ENCODE assay signal across 8 mouse cellular contexts in genomic region chr19:8817001-8817400, GRCm38 (mm10). TPM values are rescaled to one million over a fixed set of nuclear protein-coding genes. Genes with fewer than 3 reads are reported as not detected.
DNase-seq lines count a peak whose midpoint lies in the region; ATAC-seq lines count a peak whose summit lies in the region.
"Had no signal": no experiment of that assay in that cellular context is flagged by ENCODE, and none has a peak within 500 bp of the region (broad histone marks: within the 10 kb centered on the region; RNA-seq: fewer than 3 reads in every experiment).

No protein-coding gene starts in this region.

- 0 out of 2 replicates have a peak overlapping the region, but pooled peaks have one; percentile 33 for H3K9ac ChIP-seq in forebrain, embryonic 16.5 days (replicated peaks; ENCODE audit: low read depth, low read length)
- 0 out of 2 replicates have a peak overlapping the region, but pooled peaks have one; percentile 1 for H3K9ac ChIP-seq in liver, embryonic 15.5 days

- no peak overlapping the region for H3K27ac ChIP-seq in forebrain, embryonic 16.5 days (ENCODE audit: low read length)
- no peak overlapping the region for H3K27ac ChIP-seq in liver, embryonic 15.5 days (replicated peaks)

- peak overlapping the region; percentile 56 for H3K4me3 ChIP-seq in megakaryocyte, embryonic 14.5 days (replicated peaks)
- no peak overlapping the region for H3K4me3 ChIP-seq in forebrain, embryonic 16.5 days (replicated peaks; ENCODE audit: low read length)
- H3K4me3 ChIP-seq in liver, embryonic 15.5 days (replicated peaks): peak overlapping the region; percentile 14

- ATAC-seq in megakaryocyte, adult 5-6 weeks (ENCODE audit: poor library complexity, severe bottlenecking): no peak
- ATAC-seq in forebrain, embryonic 16.5 days: no peak
- no peak for ATAC-seq in liver, embryonic 15.5 days (ENCODE audit: insufficient read depth)

- H3K27me3 ChIP-seq in megakaryocyte, embryonic 14.5 days (replicated peaks): no peaks in the 10 kb centered on the region
- H3K27me3 ChIP-seq in forebrain, embryonic 16.5 days (replicated peaks; ENCODE audit: control insufficient read depth, insufficient read depth, low read length): no peaks in the 10 kb centered on the region
- H3K27me3 ChIP-seq in liver, embryonic 15.5 days: no peaks in the 10 kb centered on the region

- H3K4me2 ChIP-seq in forebrain, embryonic 16.5 days (ENCODE audit: low read length): peak overlapping the region; percentile 12
- H3K4me2 ChIP-seq in liver, embryonic 15.5 days: peak overlapping the region; percentile 86

- H3K4me1 ChIP-seq in megakaryocyte, embryonic 14.5 days: peaks cover 42% of the 10 kb centered on the region
- H3K4me1 ChIP-seq in forebrain, embryonic 16.5 days (replicated peaks; ENCODE audit: control insufficient read depth, insufficient read depth, low read length): peaks cover 36% of the 10 kb centered on the region
- H3K4me1 ChIP-seq in liver, embryonic 15.5 days (replicated peaks): peaks cover 28% of the 10 kb centered on the region

- no peak for DNase-seq in urinary bladder, postnatal 36 days (ENCODE audit: low spot score in 2 of 2)
- DNase-seq in frontal cortex, postnatal 14 days (ENCODE audit: low spot score in 2 of 2): no peak
- no peak for DNase-seq in frontal cortex, postnatal 36 days (ENCODE audit: low spot score in 2 of 2)
- DNase-seq: cerebellum, adult 11-12 months had no signal

- 63% methylated on average over 3 of the region's 3 CpGs for WGBS in forebrain, embryonic 16.5 days
- 73% methylated on average over 3 of the region's 3 CpGs for WGBS in liver, embryonic 15.5 days (ENCODE audit: insufficient replicate concordance)

- H3K9me3 ChIP-seq in megakaryocyte, embryonic 14.5 days: no peaks in the 10 kb centered on the region
- no peaks in the 10 kb centered on the region for H3K9me3 ChIP-seq in forebrain, embryonic 16.5 days (ENCODE audit: control insufficient read depth, low read length)
- no peaks in the 10 kb centered on the region for H3K9me3 ChIP-seq in liver, embryonic 15.5 days (replicated peaks)

- H3K36me3 ChIP-seq in megakaryocyte, embryonic 14.5 days (replicated peaks; ENCODE audit: low read length): peaks cover 53% of the 10 kb centered on the region
- no peaks in the 10 kb centered on the region for H3K36me3 ChIP-seq in forebrain, embryonic 16.5 days (ENCODE audit: control insufficient read depth, insufficient read depth)
- peaks cover 52% of the 10 kb centered on the region for H3K36me3 ChIP-seq in liver, embryonic 15.5 days (replicated peaks)

RNA-seq across cellular contexts. Expression of gene Ttc9c, which starts 2.1 kb away (rescaled TPM):
- polyA plus RNA-seq in megakaryocyte, embryonic 14.5 days (2012; ENCODE audit: insufficient read depth, low replicate concordance): 0.51 TPM in 1 of 2 replicates, not detected in the other
- total RNA-seq in megakaryocyte, adult 5-6 weeks (2015): 28.6 and 31.0 TPM in 2 replicates
- total RNA-seq in megakaryocyte, adult 5-6 weeks (2017): 53.6 and 63.7 TPM in 2 replicates
- 71.1 and 72.1 TPM in 2 replicates for polyA plus RNA-seq in forebrain, embryonic 16.5 days (2015; fragmentation: Nextera tagmentation; extraction: Ambion mirVana)
- 22.4 and 22.5 TPM in 2 replicates for polyA plus RNA-seq in liver, embryonic 15.5 days (2015; fragmentation: Nextera tagmentation; extraction: Ambion mirVana)

RNA-seq across cellular contexts. Expression of gene Hnrnpul2, which starts 2.8 kb away (rescaled TPM):
- 13.5 and 54.1 TPM in 2 replicates for polyA plus RNA-seq in megakaryocyte, embryonic 14.5 days (2012; ENCODE audit: insufficient read depth, low replicate concordance)
- 52.3 and 56.0 TPM in 2 replicates for total RNA-seq in megakaryocyte, adult 5-6 weeks (2015)
- total RNA-seq in megakaryocyte, adult 5-6 weeks (2017): 72.8 and 94.4 TPM in 2 replicates
- 5.1 and 5.5 TPM in 2 replicates for polyA plus RNA-seq in forebrain, embryonic 16.5 days (2015; fragmentation: Nextera tagmentation; extraction: Ambion mirVana)
- polyA plus RNA-seq in liver, embryonic 15.5 days (2015; fragmentation: Nextera tagmentation; extraction: Ambion mirVana): 2.2 and 2.6 TPM in 2 replicates

RNA-seq across cellular contexts. Expression of gene AC129217.1, which starts 12.6 kb away (rescaled TPM):
- 44.9 and 148 TPM in 2 replicates for polyA plus RNA-seq in megakaryocyte, embryonic 14.5 days (2012; ENCODE audit: insufficient read depth, low replicate concordance)
- not detected in 2 replicates for total RNA-seq in megakaryocyte, adult 5-6 weeks (2015)
- total RNA-seq in megakaryocyte, adult 5-6 weeks (2017): 1.8 and 5.9 TPM in 2 replicates
- polyA plus RNA-seq in forebrain, embryonic 16.5 days (2015; fragmentation: Nextera tagmentation; extraction: Ambion mirVana): not detected in 2 replicates
- not detected in 2 replicates for polyA plus RNA-seq in liver, embryonic 15.5 days (2015; fragmentation: Nextera tagmentation; extraction: Ambion mirVana)

RNA-seq across cellular contexts. Expression of gene Zbtb3, which starts 14.6 kb away (rescaled TPM):
- 1.3 and 5.9 TPM in 2 replicates for polyA plus RNA-seq in megakaryocyte, embryonic 14.5 days (2012; ENCODE audit: insufficient read depth, low replicate concordance)
- total RNA-seq in megakaryocyte, adult 5-6 weeks (2015): 0.62 and 2.3 TPM in 2 replicates
- 1.8 and 2.5 TPM in 2 replicates for total RNA-seq in megakaryocyte, adult 5-6 weeks (2017)
- polyA plus RNA-seq in forebrain, embryonic 16.5 days (2015; fragmentation: Nextera tagmentation; extraction: Ambion mirVana): 8.9 and 9.6 TPM in 2 replicates
- polyA plus RNA-seq in liver, embryonic 15.5 days (2015; fragmentation: Nextera tagmentation; extraction: Ambion mirVana): 1.2 and 1.3 TPM in 2 replicates

RNA-seq across cellular contexts. Expression of gene Polr2g, which starts 18.6 kb away (rescaled TPM):
- polyA plus RNA-seq in megakaryocyte, embryonic 14.5 days (2012; ENCODE audit: insufficient read depth, low replicate concordance): 6.3 TPM in 1 of 2 replicates, not detected in the other
- total RNA-seq in megakaryocyte, adult 5-6 weeks (2015): 124 and 125 TPM in 2 replicates
- 54.1 and 58.2 TPM in 2 replicates for total RNA-seq in megakaryocyte, adult 5-6 weeks (2017)
- polyA plus RNA-seq in forebrain, embryonic 16.5 days (2015; fragmentation: Nextera tagmentation; extraction: Ambion mirVana): 160 and 164 TPM in 2 replicates
- 55.5 and 65.7 TPM in 2 replicates for polyA plus RNA-seq in liver, embryonic 15.5 days (2015; fragmentation: Nextera tagmentation; extraction: Ambion mirVana)

Comparison
In these comparisons a context has a peak if more than half of its experiments do, and no peak if none do; other contexts are left out.
1. RNA of gene Ttc9c, which starts 2.1 kb away (polyA plus RNA-seq): 71.1 to 72.1 TPM in forebrain, embryonic 16.5 days and 22.4 to 22.5 TPM in liver, embryonic 15.5 days; 0.51 TPM in megakaryocyte, embryonic 14.5 days; every median in the first group is over 10 times any median in the second.
2. RNA of gene AC129217.1, which starts 12.6 kb away (polyA plus RNA-seq): 44.9 to 148 TPM in megakaryocyte, embryonic 14.5 days; not detected in forebrain, embryonic 16.5 days and not detected in liver, embryonic 15.5 days; every median in the first group is over 10 times any median in the second.